Mouse (Mus musculus) intestine, embryonic 16.5 days (tissue): ENCODE data around the gene Vmn2r124. TPM values are rescaled to one million over a fixed set of nuclear protein-coding genes. Genes with fewer than 3 reads are reported as not detected.
"Not testable (repeated sequence)": the region's sequence is repeated elsewhere in the genome, so short reads cannot be mapped to it uniquely, and the experiment has no call there.

Experiments used
- ATAC-seq: fragments of 200-750 bp; cut with Nextera tagmentation; 2 replicates; pipeline ENCODE4 v1.8.0; 2017; ENCODE audit warnings: moderate TSS enrichment, moderate library complexity
- H3K27ac ChIP-seq: fragments of 300-500 bp; sonication (generic); 2 replicates; pipeline ENCODE4 v1.5.1; 2014; ENCODE audit warnings: mild to moderate bottlenecking, low read length
- H3K27me3 ChIP-seq: fragments of 300-500 bp; sonication (generic); replicated peaks from 2 replicates; pipeline ENCODE4 v1.6.1; 2014; ENCODE audit warnings: low read length, control low read depth, mixed read lengths; ENCODE audit not compliant: control insufficient read depth, insufficient read depth
- H3K36me3 ChIP-seq: fragments of 300-500 bp; sonication (generic); 2 replicates; pipeline ENCODE4 v1.6.1; 2014; ENCODE audit warnings: low read length, control low read depth; ENCODE audit not compliant: control insufficient read depth, insufficient read depth
- H3K4me1 ChIP-seq: fragments of 300-500 bp; sonication (generic); 2 replicates; pipeline ENCODE4 v1.6.1; 2014; ENCODE audit warnings: low read length, control low read depth, mixed read lengths; ENCODE audit not compliant: control insufficient read depth, insufficient read depth
- H3K4me2 ChIP-seq: fragments of 300-500 bp; sonication (generic); 2 replicates; pipeline ENCODE4 v1.6.1; 2014; ENCODE audit warnings: low read depth, low read length, control low read depth
- H3K4me3 ChIP-seq: fragments of 300-500 bp; sonication (generic); 2 replicates; pipeline ENCODE4 v1.5.1; 2014; ENCODE audit warnings: mild to moderate bottlenecking, low read length
- H3K9ac ChIP-seq: fragments of 300-500 bp; sonication (generic); 2 replicates; pipeline ENCODE4 v1.6.1; 2014; ENCODE audit warnings: low read depth, low read length
- H3K9me3 ChIP-seq: fragments of 300-500 bp; sonication (generic); 2 replicates; pipeline ENCODE4 v1.6.1; 2016; ENCODE audit warnings: low read length, control low read depth; ENCODE audit not compliant: control insufficient read depth
- WGBS: fragments of 180-500 bp; shearing (Covaris S2); extraction: QIAGEN DNeasy Blood & Tissue Kit; methylation state at CpG from one replicate; pipeline ENCODE4 v1.1.7; 2014; 5-methylcytosine and 5-hydroxymethylcytosine counted together
- polyA plus RNA-seq: library from polyadenylated mRNA; unstranded; fragments of >200 nt; fragmentation: Nextera tagmentation; extraction: Ambion mirVana; gene quantifications from 2 replicates; pipeline ENCODE4 v1.2.1, GENCODE M21; 2015

The Vmn2r124 gene
- not detected in 2 replicates for polyA plus RNA-seq

DNA sequence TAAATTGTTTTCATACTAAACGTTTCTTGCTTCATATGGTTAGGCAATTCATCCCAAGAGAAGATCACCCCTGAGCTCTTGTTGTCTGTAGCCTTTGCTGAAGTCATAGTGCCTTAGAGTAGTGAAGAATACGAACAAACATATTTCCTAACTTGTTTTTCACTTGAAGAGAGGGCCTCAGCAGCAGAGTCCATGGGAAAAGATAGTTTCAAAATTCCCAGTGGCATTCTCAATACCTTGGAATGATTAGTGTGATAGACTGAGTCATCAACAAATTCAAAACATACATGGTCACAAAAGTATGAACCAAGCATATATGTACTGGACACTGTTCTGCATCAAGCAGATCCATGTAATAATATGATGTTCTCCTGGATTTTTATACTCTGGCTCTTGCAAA, at the start of gene Vmn2r124:
Gene Vmn2r124 (plus strand): TSS at position 301 of the 400 bp plus-strand sequence.
- Histone ChIP-seq H3K9ac (no peak within 1 kb of the TSS), H3K27me3 (no peaks in the 10 kb centered on the region), H3K4me3 (no peak within 1 kb of the TSS), H3K4me2 (no peak within 1 kb of the TSS), H3K27ac (no peak within 1 kb of the TSS), H3K9me3 (no peaks in the 10 kb centered on the region), H3K36me3 (no peaks in the 10 kb centered on the region), H3K4me1 (no peaks in the 10 kb centered on the region)
- no peak for ATAC-seq
- 43% methylated on average over 2 of the region's 2 CpGs for WGBS

DNA sequence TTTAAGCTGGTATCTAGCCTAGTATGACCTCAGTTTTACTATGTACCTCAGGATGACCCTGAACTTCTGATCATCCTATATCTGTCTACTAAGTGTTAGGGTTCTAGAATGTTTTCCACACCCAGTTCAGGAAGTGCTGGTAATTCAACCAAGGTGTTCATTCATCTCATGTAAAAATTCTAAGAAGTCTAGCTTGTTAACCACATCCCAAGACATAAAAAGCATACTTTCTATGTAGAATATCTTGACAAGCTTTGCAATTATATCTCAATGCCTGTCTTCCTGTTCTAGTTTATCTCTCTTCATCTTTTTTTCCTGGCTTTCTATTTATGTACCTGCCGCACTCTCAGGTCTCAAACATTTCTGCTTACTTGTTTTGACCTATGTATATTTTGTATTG, 44.5 kb upstream of the Vmn2r124 start:
- H3K9me3 ChIP-seq: no peaks in the 10 kb centered on the region
- no peaks in the 10 kb centered on the region for H3K27me3 ChIP-seq
- H3K27ac ChIP-seq: no peak overlapping the region
- H3K4me3 ChIP-seq: no peak overlapping the region
- no peak overlapping the region for H3K9ac ChIP-seq
- H3K4me2 ChIP-seq: no peak overlapping the region
- no peaks in the 10 kb centered on the region for H3K4me1 ChIP-seq
- H3K36me3 ChIP-seq: no peaks in the 10 kb centered on the region
- WGBS: 90% methylated on average over 1 of the region's 1 CpGs
- no peak for ATAC-seq

DNA sequence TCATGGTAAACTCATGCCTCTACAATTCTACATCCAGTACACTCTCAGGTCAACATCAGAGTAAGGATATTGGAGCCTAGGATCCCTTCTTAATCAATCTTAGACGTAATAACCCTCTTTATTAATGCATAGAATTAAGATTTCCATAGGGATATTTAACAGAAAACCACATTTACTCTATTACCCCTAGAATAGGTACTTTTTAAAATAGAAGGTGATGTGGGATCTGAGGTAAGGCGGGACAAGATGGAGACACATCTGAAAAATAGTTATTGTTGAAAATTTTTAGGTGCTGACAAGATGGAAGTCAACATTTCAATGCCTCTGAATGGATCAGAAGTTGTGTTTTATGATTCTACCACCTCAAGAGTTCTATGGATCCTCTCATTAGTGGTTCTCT, 27.8 kb upstream of the Vmn2r124 start, which contains the start of gene Fpr-rs4:
Gene Fpr-rs4 (plus strand): TSS at position 301 of the 400 bp plus-strand sequence.
- no peak within 1 kb of the TSS for H3K4me3 ChIP-seq
- WGBS: 49% methylated on average over 2 of the region's 2 CpGs
- H3K27ac ChIP-seq: no peak within 1 kb of the TSS
- H3K9ac ChIP-seq: no peak within 1 kb of the TSS
- H3K9me3 ChIP-seq: no peaks in the 10 kb centered on the region
- no peaks in the 10 kb centered on the region for H3K4me1 ChIP-seq
- ATAC-seq: no peak
- H3K27me3 ChIP-seq: no peaks in the 10 kb centered on the region
- no peak within 1 kb of the TSS for H3K4me2 ChIP-seq
- H3K36me3 ChIP-seq: no peaks in the 10 kb centered on the region

DNA sequence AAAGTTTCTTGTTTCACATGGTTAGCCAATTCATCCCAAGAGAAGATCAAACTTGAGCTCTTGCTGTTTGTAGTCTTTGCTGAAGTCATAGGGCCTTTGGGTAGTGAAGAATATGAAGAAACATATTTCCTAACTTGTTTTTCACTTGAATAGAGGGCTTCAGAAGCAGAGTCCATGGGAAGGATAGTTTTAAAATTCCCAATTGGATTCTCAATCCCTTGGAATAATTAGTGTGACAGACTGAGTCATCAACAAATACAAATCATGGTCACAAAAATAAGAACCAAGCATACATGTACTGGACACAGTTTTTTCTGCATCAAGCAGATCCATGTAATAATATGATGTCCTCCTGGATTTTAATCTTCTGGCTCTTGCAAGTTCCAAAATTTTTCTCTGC, 35.5 kb downstream of the Vmn2r124 start, which contains the start of gene Vmn2r91:
Gene Vmn2r91 (plus strand): TSS at position 301 of the 400 bp plus-strand sequence.
- ATAC-seq: not testable (repeated sequence)

DNA sequence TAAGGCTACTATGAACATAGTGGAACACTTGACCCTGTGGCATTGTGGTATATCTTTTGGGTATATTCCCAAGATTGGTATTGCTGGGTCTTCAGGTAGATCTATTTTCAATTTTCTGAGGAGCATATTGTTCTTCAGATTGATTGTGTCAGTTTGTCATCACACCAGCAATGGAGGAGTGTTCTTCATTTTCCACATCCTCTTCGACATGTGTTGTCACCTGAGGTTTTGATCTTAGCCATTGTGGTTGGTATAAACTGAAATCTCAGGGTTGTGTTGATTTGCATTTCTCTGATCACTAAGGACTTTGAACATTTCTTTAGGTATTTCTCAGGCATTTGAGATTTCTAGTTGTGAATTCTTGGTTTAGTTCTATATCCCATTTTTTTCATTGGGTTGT, 46.4 kb downstream of the Vmn2r124 start:
- WGBS: 60% methylated on average over 1 of the region's 1 CpGs
- not testable (repeated sequence) for H3K9ac ChIP-seq, H3K4me2 ChIP-seq, H3K9me3 ChIP-seq, H3K4me1 ChIP-seq, H3K27ac ChIP-seq, ATAC-seq, H3K27me3 ChIP-seq, H3K36me3 ChIP-seq, H3K4me3 ChIP-seq

More for the DNA sequence above, 35.5 kb downstream of the Vmn2r124 start, which contains the start of gene Vmn2r91:
- H3K27me3 ChIP-seq, H3K4me3 ChIP-seq, H3K4me2 ChIP-seq, H3K27ac ChIP-seq, H3K4me1 ChIP-seq, H3K36me3 ChIP-seq, H3K9me3 ChIP-seq, H3K9ac ChIP-seq: not testable (repeated sequence)

DNA sequence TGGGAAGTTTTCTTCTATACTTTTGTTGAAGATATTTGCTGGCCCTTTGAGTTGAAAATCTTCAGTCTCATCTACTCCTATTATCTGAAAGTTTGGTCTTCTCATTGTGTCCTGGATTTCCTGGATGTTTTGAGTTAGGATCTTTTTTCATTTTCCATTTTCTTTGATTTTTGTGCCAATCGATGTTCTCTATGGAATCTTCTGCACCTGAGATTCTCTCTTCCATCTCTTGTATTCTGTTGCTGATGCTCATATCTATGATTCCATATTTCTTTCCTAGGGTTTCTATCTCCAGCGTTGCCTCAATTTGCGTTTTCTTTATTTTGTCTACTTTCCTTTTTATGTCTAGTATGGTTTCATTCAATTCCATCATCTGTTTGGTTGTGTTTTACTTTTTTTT, 53.0 kb downstream of the Vmn2r124 start:
- not testable (repeated sequence) for H3K9ac ChIP-seq, H3K27ac ChIP-seq, H3K27me3 ChIP-seq, H3K4me3 ChIP-seq, H3K4me2 ChIP-seq, H3K4me1 ChIP-seq, ATAC-seq, H3K36me3 ChIP-seq, H3K9me3 ChIP-seq
- 87% methylated on average over 3 of the region's 3 CpGs for WGBS

Other genes with a start within 250 kb of the Vmn2r124 start
- gene Spaca6, start 222.3 kb upstream of the Vmn2r124 start, polyA plus RNA-seq: 13.7 and 14.5 TPM in 2 replicates
- gene Has1, start 194.2 kb upstream of the Vmn2r124 start, polyA plus RNA-seq: 0.34 and 0.56 TPM in 2 replicates
- gene Fpr1, start 165.5 kb upstream of the Vmn2r124 start, polyA plus RNA-seq: 0.29 and 0.60 TPM in 2 replicates
- 0.32 and 0.61 TPM in 2 replicates for gene Fpr2, start 161.6 kb upstream of the Vmn2r124 start, polyA plus RNA-seq
- gene Fpr3, start 161.6 kb upstream of the Vmn2r124 start, polyA plus RNA-seq: not detected in 2 replicates
- not detected in 2 replicates for gene Fpr-rs4, start 27.7 kb upstream of the Vmn2r124 start, polyA plus RNA-seq
- not detected in 2 replicates for gene Vmn2r91, start 35.6 kb downstream of the Vmn2r124 start, polyA plus RNA-seq
- not detected in 2 replicates for gene Vmn2r92, start 102.5 kb downstream of the Vmn2r124 start, polyA plus RNA-seq
- not detected in 2 replicates for gene Vmn2r94, start 228.3 kb downstream of the Vmn2r124 start, polyA plus RNA-seq
- not detected in 2 replicates for gene Vmn2r93, start 248.7 kb downstream of the Vmn2r124 start, polyA plus RNA-seq